Mouse (Mus musculus) limb, embryonic 14.5 days (tissue): ENCODE measurements at regions not wholly inside any gene's neighbourhood (a gene's known extent, or its start where the extent isn't known, plus 50 kb on each side); places are given as distances from the start of the nearest gene placed in this dataset.

Source experiments
- ATAC-seq: fragments of 200-750 bp; cut with Nextera tagmentation; 2 replicates; pipeline ENCODE4 v1.8.0; 2017; ENCODE audit warnings: low read depth, moderate number of reproducible peaks, moderate TSS enrichment; ENCODE audit not compliant: low FRiP score
- DNase-seq: peaks from one replicate; pipeline ENCODE4 v3.0.0-alpha.2; 2015; ENCODE audit warnings: low spot score
- H3K27ac ChIP-seq: fragments of 300-500 bp; sonication (generic); replicated peaks from 2 replicates; pipeline ENCODE4 v1.5.1; 2014; ENCODE audit warnings: low read depth, mild to moderate bottlenecking, low read length, moderate library complexity, mixed read lengths
- H3K27me3 ChIP-seq: fragments of 300-500 bp; sonication (generic); 2 replicates; pipeline ENCODE4 v1.6.1; 2014; ENCODE audit warnings: low read length, mixed read lengths; ENCODE audit not compliant: control insufficient read depth, insufficient read depth
- H3K36me3 ChIP-seq: fragments of 300-500 bp; sonication (generic); 2 replicates; pipeline ENCODE4 v1.6.1; 2014; ENCODE audit warnings: mild to moderate bottlenecking, low read length, moderate library complexity, mixed read lengths; ENCODE audit not compliant: control insufficient read depth, insufficient read depth
- H3K4me1 ChIP-seq: fragments of 300-500 bp; sonication (generic); 2 replicates; pipeline ENCODE4 v1.6.1; 2014; ENCODE audit warnings: antibody characterized with exemption, low read length, mixed read lengths; ENCODE audit not compliant: control insufficient read depth, insufficient read depth
- H3K4me2 ChIP-seq: fragments of 300-500 bp; sonication (generic); replicated peaks from 2 replicates; pipeline ENCODE4 v1.6.1; 2014; ENCODE audit warnings: low read depth, mild to moderate bottlenecking, low read length, moderate library complexity; ENCODE audit not compliant: severe bottlenecking
- H3K4me3 ChIP-seq: fragments of 300-500 bp; sonication (generic); replicated peaks from 2 replicates; pipeline ENCODE4 v1.5.1; 2014; ENCODE audit warnings: low read length
- H3K9ac ChIP-seq: fragments of 300-500 bp; sonication (generic); 2 replicates; pipeline ENCODE4 v1.6.1; 2014; ENCODE audit warnings: mild to moderate bottlenecking, low read depth, low read length, moderate library complexity; ENCODE audit not compliant: severe bottlenecking
- H3K9me3 ChIP-seq: fragments of 300-500 bp; sonication (generic); 2 replicates; pipeline ENCODE4 v1.6.1; 2016; ENCODE audit warnings: low read length; ENCODE audit not compliant: control insufficient read depth
- POLR2A ChIP-seq: fragments of 200-500 bp; IDR thresholded peaks from 2 replicates; pipeline ENCODE4 v1.8.0; 2012; ENCODE audit warnings: inconsistent platforms, mild to moderate bottlenecking, moderate library complexity, borderline replicate concordance; ENCODE audit not compliant: insufficient read depth, insufficient read length; ENCODE audit errors: extremely low read depth
- WGBS: fragments of 180-500 bp; shearing (Covaris S2); extraction: QIAGEN DNeasy Blood & Tissue Kit; methylation state at CpG from one replicate; pipeline ENCODE4 v1.1.7; 2014; 5-methylcytosine and 5-hydroxymethylcytosine counted together

GRCm38 (mm10) chr9:104496220-104496619 is 50.9 kb upstream of the Cpne4 start:
- ATAC-seq (no peak), DNase-seq (no peak)
- Histone ChIP-seq H3K4me2 (no peak overlapping the region), H3K36me3 (no peaks in the 10 kb centered on the region), H3K9ac (no peak overlapping the region), H3K4me3 (no peak overlapping the region), H3K9me3 (no peaks in the 10 kb centered on the region), H3K27ac (no peak overlapping the region), H3K4me1 (no peaks in the 10 kb centered on the region), H3K27me3 (no peaks in the 10 kb centered on the region)
- no peak for TF ChIP-seq POLR2A
- 71% methylated on average over 9 of the region's 9 CpGs for WGBS

GRCm38 (mm10) chr9:104490696-104491095 is 56.4 kb upstream of the Cpne4 start:
- Histone ChIP-seq H3K27ac (no peak overlapping the region), H3K4me3 (no peak overlapping the region), H3K4me2 (no peak overlapping the region), H3K4me1 (no peaks in the 10 kb centered on the region), H3K36me3 (no peaks in the 10 kb centered on the region), H3K9me3 (no peaks in the 10 kb centered on the region), H3K9ac (no peak overlapping the region), H3K27me3 (no peaks in the 10 kb centered on the region)
- DNase-seq (no peak), ATAC-seq (no peak)
- no peak for TF ChIP-seq POLR2A

- H3K4me1 ChIP-seq: no peaks in the 10 kb centered on the region
- H3K4me3 ChIP-seq: no peak overlapping the region
- no peaks in the 10 kb centered on the region for H3K36me3 ChIP-seq
- H3K9ac ChIP-seq: no peak overlapping the region
- H3K27me3 ChIP-seq: no peaks in the 10 kb centered on the region
- DNase-seq: no peak
- no peak for ATAC-seq
- H3K9me3 ChIP-seq: no peaks in the 10 kb centered on the region
- no peak overlapping the region for H3K27ac ChIP-seq
- WGBS: 59% methylated on average over 6 of the region's 6 CpGs
- no peak for TF ChIP-seq POLR2A
- H3K4me2 ChIP-seq: no peak overlapping the region
Measured at GRCm38 (mm10) chr9:104489383-104489782, 57.7 kb upstream of the Cpne4 start.

- Histone ChIP-seq H3K4me1 (no peaks in the 10 kb centered on the region), H3K36me3 (no peaks in the 10 kb centered on the region), H3K4me3 (no peak overlapping the region), H3K9me3 (no peaks in the 10 kb centered on the region), H3K27ac (no peak overlapping the region), H3K9ac (no peak overlapping the region), H3K27me3 (no peaks in the 10 kb centered on the region), H3K4me2 (no peak overlapping the region)
- 72% methylated on average over 5 of the region's 5 CpGs for WGBS
- no peak for TF ChIP-seq POLR2A
- ATAC-seq: no peak
- DNase-seq: no peak
Measured at GRCm38 (mm10) chr9:104482440-104482839, 64.6 kb upstream of the Cpne4 start.

- no peak for DNase-seq
- Histone ChIP-seq H3K9ac (no peak overlapping the region), H3K4me1 (no peaks in the 10 kb centered on the region)
Measured at GRCm38 (mm10) chr9:104480683-104481082, 66.4 kb upstream of the Cpne4 start.

GRCm38 (mm10) chr9:104474831-104475230 is 72.3 kb upstream of the Cpne4 start:
- Histone ChIP-seq H3K27me3 (no peaks in the 10 kb centered on the region), H3K4me3 (no peak overlapping the region), H3K9ac (no peak overlapping the region), H3K36me3 (no peaks in the 10 kb centered on the region), H3K9me3 (no peaks in the 10 kb centered on the region), H3K27ac (no peak overlapping the region), H3K4me1 (no peaks in the 10 kb centered on the region), H3K4me2 (no peak overlapping the region)
- ATAC-seq (no peak), DNase-seq (no peak)
- 88% methylated on average over 4 of the region's 4 CpGs for WGBS
- no peak for TF ChIP-seq POLR2A

More at GRCm38 (mm10) chr9:104480683-104481082, 66.4 kb upstream of the Cpne4 start:
- H3K36me3 ChIP-seq: no peaks in the 10 kb centered on the region
- no peak overlapping the region for H3K27ac ChIP-seq
- H3K4me3 ChIP-seq: no peak overlapping the region
- H3K4me2 ChIP-seq: no peak overlapping the region
- no peaks in the 10 kb centered on the region for H3K9me3 ChIP-seq
- TF ChIP-seq POLR2A: no peak
- no peaks in the 10 kb centered on the region for H3K27me3 ChIP-seq
- 67% methylated on average over 1 of the region's 1 CpGs for WGBS
- no peak for ATAC-seq
